Mouse (Mus musculus): ENCODE measurements around the gene Aldoc.

The Aldoc gene

DNA sequence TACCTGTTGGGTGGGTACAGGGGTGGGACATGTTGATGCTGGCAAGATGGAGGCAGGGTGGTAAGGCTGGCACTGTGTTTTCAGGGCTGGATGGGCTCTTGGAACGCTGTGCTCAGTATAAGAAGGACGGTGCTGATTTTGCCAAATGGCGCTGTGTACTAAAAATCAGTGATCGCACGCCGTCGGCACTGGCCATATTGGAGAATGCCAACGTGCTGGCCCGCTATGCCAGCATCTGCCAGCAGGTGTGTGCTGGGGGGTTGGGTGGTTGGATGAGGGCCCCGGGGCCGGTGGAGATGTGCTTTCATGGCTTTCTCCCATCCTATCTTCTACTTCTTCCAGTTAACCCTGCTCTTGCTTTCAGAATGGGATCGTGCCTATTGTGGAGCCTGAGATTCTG is 2.2 kb downstream of the Aldoc start:
- Histone ChIP-seq H3K27me3 (ENCODE audit: insufficient read depth, low read length) (no peaks in the 10 kb centered on the region), H3K4me3 (replicated peaks; ENCODE audit: low read length) (no peak overlapping the region)
- TF ChIP-seq POU5F1 (IDR thresholded peaks at IDR 0.05; ENCODE audit: borderline replicate concordance, low read length) (no peak), CTCF (conservative IDR thresholded peaks at IDR 0.05; ENCODE audit: low read length) (0 out of 2 replicates have a peak, but pooled peaks have one; percentile 7), NANOG (IDR thresholded peaks at IDR 0.05; ENCODE audit: borderline replicate concordance, low read length) (no peak)

DNA sequence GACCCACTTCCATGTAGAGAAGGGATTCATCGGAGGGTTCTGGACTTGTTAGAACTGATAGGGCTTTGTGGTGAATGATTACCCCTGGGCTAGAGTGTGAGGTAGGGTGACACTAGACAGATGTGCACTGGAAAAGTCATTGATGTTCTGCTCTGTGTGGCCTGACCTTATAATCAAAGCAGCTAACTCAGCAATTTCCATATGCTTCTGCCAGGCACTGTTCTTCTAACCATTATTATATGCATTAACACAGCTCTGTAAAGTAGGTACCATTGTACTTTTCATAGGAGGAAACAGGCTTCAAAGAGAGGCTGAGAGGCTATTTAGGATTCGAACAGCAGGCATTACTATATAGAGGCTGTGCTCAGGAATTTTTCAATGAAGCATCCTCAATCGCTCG is 4.4 kb downstream of the Aldoc start:
- H3K4me1 ChIP-seq (replicated peaks; ENCODE audit: low read depth, low read length): peaks cover 49% of the 10 kb centered on the region
- no peaks in the 10 kb centered on the region for H3K9me3 ChIP-seq (ENCODE audit: low read length)

More for the DNA sequence above, 2.2 kb downstream of the Aldoc start:
- Histone ChIP-seq H3K9me3 (ENCODE audit: low read length) (no peaks in the 10 kb centered on the region), H3K4me1 (replicated peaks; ENCODE audit: low read depth, low read length) (peaks cover 44% of the 10 kb centered on the region), H3K36me3 (ENCODE audit: insufficient read depth, low read length) (peaks cover 55% of the 10 kb centered on the region)

GRCm38 (mm10) chr11:78327634-78328511 is 5.1 kb downstream of the Aldoc start, which contains the start of gene Pigs:
Pigs (plus strand) TSS chr11:78328415.
- peaks cover 49% of the 10 kb centered on the region for H3K4me1 ChIP-seq (replicated peaks; ENCODE audit: low read depth, low read length)
- H3K36me3 ChIP-seq (ENCODE audit: insufficient read depth, low read length): peaks cover 45% of the 10 kb centered on the region
- no peaks in the 10 kb centered on the region for H3K9me3 ChIP-seq (ENCODE audit: low read length)
- H3K27me3 ChIP-seq (ENCODE audit: insufficient read depth, low read length): no peaks in the 10 kb centered on the region
- TF ChIP-seq CTCF (conservative IDR thresholded peaks at IDR 0.05; ENCODE audit: low read length): no peak
- no peak for TF ChIP-seq NANOG (IDR thresholded peaks at IDR 0.05; ENCODE audit: borderline replicate concordance, low read length)
- TF ChIP-seq POU5F1 (IDR thresholded peaks at IDR 0.05; ENCODE audit: borderline replicate concordance, low read length): no peak
- H3K4me3 ChIP-seq (replicated peaks; ENCODE audit: low read length): peak within 1 kb of the TSS; percentile 97

More for the DNA sequence above, 4.4 kb downstream of the Aldoc start:
- no peaks in the 10 kb centered on the region for H3K27me3 ChIP-seq (ENCODE audit: insufficient read depth, low read length)
- no peak overlapping the region for H3K4me3 ChIP-seq (replicated peaks; ENCODE audit: low read length)
- TF ChIP-seq NANOG (IDR thresholded peaks at IDR 0.05; ENCODE audit: borderline replicate concordance, low read length) (no peak), CTCF (conservative IDR thresholded peaks at IDR 0.05; ENCODE audit: low read length) (no peak), POU5F1 (IDR thresholded peaks at IDR 0.05; ENCODE audit: borderline replicate concordance, low read length) (no peak)
- peaks cover 40% of the 10 kb centered on the region for H3K36me3 ChIP-seq (ENCODE audit: insufficient read depth, low read length)

DNA sequence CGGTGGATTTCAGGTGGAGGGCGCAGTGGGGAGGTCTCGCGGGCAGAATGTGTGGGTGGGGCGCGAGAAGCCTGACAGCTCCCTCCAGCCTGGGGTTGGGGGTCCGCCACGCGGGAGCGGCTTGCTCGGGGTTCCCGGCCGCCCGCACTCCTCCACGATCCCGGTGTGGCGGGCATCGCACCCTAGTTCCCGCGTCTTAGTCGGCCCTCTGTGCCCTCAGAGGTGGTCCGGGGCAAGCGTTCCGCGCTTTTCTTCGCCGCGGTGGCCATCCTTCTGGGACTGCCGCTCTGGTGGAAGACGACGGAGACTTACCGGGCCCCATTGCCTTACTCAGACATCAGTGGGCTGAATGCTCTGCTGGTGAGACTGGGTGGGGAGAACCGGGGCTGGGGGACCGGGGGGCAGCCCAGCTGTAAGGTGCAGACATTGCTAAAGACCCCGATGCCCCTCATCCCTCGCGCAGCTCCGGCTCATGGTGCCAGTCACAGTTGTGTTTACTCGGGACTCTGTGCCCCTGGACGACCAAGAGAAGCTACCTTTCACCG is 5.8 kb downstream of the Aldoc start:
- Histone ChIP-seq H3K36me3 (ENCODE audit: insufficient read depth, low read length) (peaks cover 52% of the 10 kb centered on the region), H3K9me3 (ENCODE audit: low read length) (no peaks in the 10 kb centered on the region), H3K4me1 (replicated peaks; ENCODE audit: low read depth, low read length) (peaks cover 50% of the 10 kb centered on the region), H3K27me3 (ENCODE audit: insufficient read depth, low read length) (no peaks in the 10 kb centered on the region), H3K4me3 (replicated peaks; ENCODE audit: low read length) (peak overlapping the region; percentile 97)
- no peak for TF ChIP-seq POU5F1 (IDR thresholded peaks at IDR 0.05; ENCODE audit: borderline replicate concordance, low read length)

GRCm38 (mm10) chr11:78332676-78333075 is 9.9 kb downstream of the Aldoc start:
- peaks cover 61% of the 10 kb centered on the region for H3K36me3 ChIP-seq (ENCODE audit: insufficient read depth, low read length)
- H3K4me3 ChIP-seq (replicated peaks; ENCODE audit: low read length): 0 out of 2 replicates have a peak overlapping the region, but pooled peaks have one; percentile 26
- no peaks in the 10 kb centered on the region for H3K9me3 ChIP-seq (ENCODE audit: low read length)
- no peak for TF ChIP-seq NANOG (IDR thresholded peaks at IDR 0.05; ENCODE audit: borderline replicate concordance, low read length)
- no peak for TF ChIP-seq CTCF (conservative IDR thresholded peaks at IDR 0.05; ENCODE audit: low read length)
- no peak for TF ChIP-seq POU5F1 (IDR thresholded peaks at IDR 0.05; ENCODE audit: borderline replicate concordance, low read length)
- no peaks in the 10 kb centered on the region for H3K27me3 ChIP-seq (ENCODE audit: insufficient read depth, low read length)
- peaks cover 43% of the 10 kb centered on the region for H3K4me1 ChIP-seq (replicated peaks; ENCODE audit: low read depth, low read length)

DNA sequence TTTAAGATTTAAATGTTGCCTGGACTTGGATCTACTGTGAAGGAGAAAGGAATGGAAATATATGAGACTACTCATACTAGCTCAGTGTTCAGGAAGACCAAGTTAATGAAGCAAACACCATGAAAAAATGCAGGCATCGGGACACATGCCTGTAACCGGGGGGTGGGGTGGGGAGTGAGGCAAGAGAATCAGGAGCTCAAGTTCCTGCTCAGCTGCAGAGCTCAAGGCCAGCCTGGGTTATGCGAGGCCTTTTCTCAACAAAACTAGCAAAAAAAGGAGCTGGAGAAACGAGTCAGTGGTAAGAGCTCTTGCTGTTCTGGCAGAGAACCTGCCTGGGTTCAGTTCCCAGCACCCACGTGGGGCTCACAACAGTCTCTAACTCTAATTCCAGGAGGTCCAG is 11.2 kb downstream of the Aldoc start:
- no peak overlapping the region for H3K4me3 ChIP-seq (replicated peaks; ENCODE audit: low read length)
- H3K36me3 ChIP-seq (ENCODE audit: insufficient read depth, low read length): peaks cover 74% of the 10 kb centered on the region
- peaks cover 41% of the 10 kb centered on the region for H3K4me1 ChIP-seq (replicated peaks; ENCODE audit: low read depth, low read length)
- no peaks in the 10 kb centered on the region for H3K9me3 ChIP-seq (ENCODE audit: low read length)
- H3K27me3 ChIP-seq (ENCODE audit: insufficient read depth, low read length): no peaks in the 10 kb centered on the region
- TF ChIP-seq NANOG (IDR thresholded peaks at IDR 0.05; ENCODE audit: borderline replicate concordance, low read length) (no peak), CTCF (conservative IDR thresholded peaks at IDR 0.05; ENCODE audit: low read length) (no peak), POU5F1 (IDR thresholded peaks at IDR 0.05; ENCODE audit: borderline replicate concordance, low read length) (no peak)

- Histone ChIP-seq H3K9me3 (ENCODE audit: low read length) (no peaks in the 10 kb centered on the region), H3K4me1 (replicated peaks; ENCODE audit: low read depth, low read length) (peaks cover 39% of the 10 kb centered on the region), H3K4me3 (replicated peaks; ENCODE audit: low read length) (no peak overlapping the region), H3K36me3 (ENCODE audit: insufficient read depth, low read length) (peaks cover 98% of the 10 kb centered on the region), H3K27me3 (ENCODE audit: insufficient read depth, low read length) (no peaks in the 10 kb centered on the region)
- TF ChIP-seq CTCF (conservative IDR thresholded peaks at IDR 0.05; ENCODE audit: low read length) (no peak), NANOG (IDR thresholded peaks at IDR 0.05; ENCODE audit: borderline replicate concordance, low read length) (no peak), POU5F1 (IDR thresholded peaks at IDR 0.05; ENCODE audit: borderline replicate concordance, low read length) (no peak)
Observed at GRCm38 (mm10) chr11:78337040-78337439, 14.3 kb downstream of the Aldoc start.

DNA sequence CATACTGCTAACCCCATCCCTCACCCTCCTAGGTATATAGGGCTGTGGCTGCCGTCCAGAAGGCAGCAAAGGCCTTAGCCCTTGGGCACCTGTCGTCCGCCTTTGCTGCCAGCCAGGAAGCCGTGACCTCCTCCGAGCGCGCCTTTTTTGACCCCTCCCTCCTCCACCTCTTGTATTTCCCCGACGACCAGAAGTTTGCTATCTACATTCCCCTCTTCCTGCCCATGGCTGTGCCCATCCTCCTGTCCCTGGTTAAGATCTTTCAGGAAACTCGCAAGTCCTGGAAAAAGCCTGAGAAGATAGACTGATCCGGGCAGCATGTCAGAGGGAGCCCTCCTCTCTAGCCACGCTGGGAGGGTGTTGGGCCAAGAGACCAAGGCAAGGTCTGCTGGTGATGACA is 18.9 kb downstream of the Aldoc start:
- Histone ChIP-seq H3K36me3 (ENCODE audit: insufficient read depth, low read length) (peaks cover 66% of the 10 kb centered on the region), H3K9me3 (ENCODE audit: low read length) (no peaks in the 10 kb centered on the region), H3K4me1 (replicated peaks; ENCODE audit: low read depth, low read length) (peaks cover 47% of the 10 kb centered on the region), H3K4me3 (replicated peaks; ENCODE audit: low read length) (no peak overlapping the region), H3K27me3 (ENCODE audit: insufficient read depth, low read length) (no peaks in the 10 kb centered on the region)
- TF ChIP-seq NANOG (IDR thresholded peaks at IDR 0.05; ENCODE audit: borderline replicate concordance, low read length) (no peak), CTCF (conservative IDR thresholded peaks at IDR 0.05; ENCODE audit: low read length) (no peak)

Measured in E14TG2a.4 (cell line).